Mouse (Mus musculus) heart, adult 2 months (tissue): ENCODE data around the gene Mrpl24.

Source experiments
- CTCF ChIP-seq: fragments of 200-600 bp; IDR thresholded peaks from 2 replicates; pipeline ENCODE4 v1.8.1; 2022; ENCODE audit warnings: antibody characterized with exemption, mild to moderate bottlenecking, moderate library complexity
- EP300 ChIP-seq: fragments of 200-500 bp; IDR thresholded peaks from 2 replicates; pipeline ENCODE4 v1.6.1; 2011; ENCODE audit warnings: low read depth, low read length, control low read depth; ENCODE audit not compliant: insufficient read depth
- POLR2A ChIP-seq: fragments of 200-500 bp; IDR thresholded peaks from 2 replicates; pipeline ENCODE4 v1.6.1; 2011; ENCODE audit warnings: mild to moderate bottlenecking, low read depth, low read length, control low read depth; ENCODE audit not compliant: insufficient read depth

DNA sequence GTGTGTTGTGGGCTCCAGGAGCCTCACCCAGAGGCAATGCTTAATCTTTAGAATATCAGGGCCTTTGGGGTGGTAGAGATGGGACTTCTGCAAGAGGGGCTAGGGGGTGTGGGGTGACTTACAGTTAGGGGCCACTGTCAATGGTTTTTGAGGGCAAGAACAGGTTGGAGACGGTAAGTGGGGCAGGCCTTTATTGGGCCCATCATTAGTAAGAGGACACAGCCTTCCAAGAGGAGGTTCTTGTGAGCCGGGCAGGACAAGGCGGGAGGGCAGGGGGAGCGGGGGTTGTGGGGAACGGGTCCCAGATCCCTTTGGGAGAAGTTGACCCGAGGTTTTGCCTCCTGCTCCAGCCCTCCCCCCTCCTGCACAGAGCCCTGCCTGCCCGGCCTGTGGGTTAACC, 5.8 kb upstream of the Mrpl24 start:
- no peak for TF ChIP-seq POLR2A
- no peak for TF ChIP-seq CTCF
- no peak for TF ChIP-seq EP300
